Mouse (Mus musculus) embryo, embryonic 10 days (tissue): Measurements from ENCODE around the gene Slc46a2.
A peak's percentile ranks its signal among the peaks of the same experiment; 100 is the strongest.

ENCODE experiments used
- DNase-seq: peaks from one replicate; pipeline ENCODE4 v3.0.0-alpha.2; 2015; ENCODE audit warnings: low spot score

Slc46a2 gene

GRCm38 (mm10) chr4:59914608-59915403 lies at the start of gene Slc46a2:
Gene Slc46a2, minus strand, starts transcription at chr4:59915056.
- no peak for DNase-seq

DNA sequence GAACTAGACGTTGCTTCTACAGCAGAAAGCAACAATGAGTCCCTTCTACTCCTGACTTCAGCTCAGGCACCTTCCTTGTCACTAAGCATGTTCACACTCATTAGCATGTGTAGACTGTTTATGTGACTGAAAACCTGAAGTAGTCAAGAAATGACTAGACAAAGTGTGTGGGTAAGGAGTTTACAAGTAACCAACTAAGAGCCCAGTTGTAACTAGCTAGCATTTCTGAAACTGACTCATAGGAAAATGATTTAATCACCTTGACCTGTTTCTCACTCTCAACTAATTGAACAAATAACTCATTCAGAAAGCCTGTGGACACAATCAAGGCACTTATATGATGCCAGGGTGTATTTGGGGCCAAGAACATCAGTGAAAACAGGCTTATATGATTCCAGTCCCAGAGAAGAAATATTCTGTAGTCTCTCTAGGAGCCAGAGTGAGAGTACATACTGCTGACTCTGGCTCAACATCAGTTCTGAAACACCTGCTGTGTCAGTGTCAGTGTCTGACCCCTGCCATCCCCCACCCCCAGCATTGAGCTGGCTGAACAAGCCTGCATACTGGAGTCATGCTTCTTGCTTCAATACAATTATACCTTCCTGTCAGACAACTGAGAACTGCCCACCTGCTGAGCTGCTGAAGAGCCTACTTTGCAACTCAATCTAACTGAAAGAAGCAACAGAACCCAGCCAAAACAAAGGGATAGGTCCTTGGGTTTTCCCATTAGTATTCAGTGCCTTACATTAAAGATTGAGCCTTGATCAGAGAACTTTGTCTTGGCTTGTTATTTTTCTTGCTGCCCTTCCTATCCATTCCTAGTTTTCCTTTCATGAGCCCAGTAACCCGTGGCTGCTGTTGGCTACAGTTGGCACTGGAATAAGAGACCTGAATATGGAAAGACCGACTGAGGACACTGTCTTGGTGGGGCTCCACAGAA lies 48.8 kb upstream of the Slc46a2 start, which contains the start of gene Mup6:
TSS of gene Mup6 (plus strand) at position 890 of the 940 bp plus-strand sequence.
- no peak for DNase-seq

DNA sequence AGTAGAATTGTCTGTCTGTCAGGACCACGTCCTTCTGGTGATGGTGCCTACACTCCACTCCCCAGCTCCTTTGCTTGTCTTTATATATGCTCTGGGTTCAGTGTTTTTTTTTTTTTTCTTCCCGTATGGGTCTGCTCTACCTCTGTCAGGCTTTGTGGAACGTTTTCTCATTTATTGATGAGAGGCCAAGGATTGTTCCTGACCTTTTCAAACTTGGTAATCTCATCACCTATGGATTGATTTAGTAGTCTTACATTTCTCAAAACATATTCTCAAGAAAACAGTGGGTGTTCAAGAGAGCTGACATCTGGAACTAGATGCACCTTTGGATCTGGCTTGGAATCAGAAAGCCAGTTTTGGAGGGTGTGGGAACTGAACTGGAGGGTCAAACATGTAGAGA lies 45.8 kb upstream of the Slc46a2 start, which contains the start of gene Mup4:
TSS of gene Mup4 (minus strand) at position 101 of the 400 bp plus-strand sequence.
- no peak for DNase-seq

DNA sequence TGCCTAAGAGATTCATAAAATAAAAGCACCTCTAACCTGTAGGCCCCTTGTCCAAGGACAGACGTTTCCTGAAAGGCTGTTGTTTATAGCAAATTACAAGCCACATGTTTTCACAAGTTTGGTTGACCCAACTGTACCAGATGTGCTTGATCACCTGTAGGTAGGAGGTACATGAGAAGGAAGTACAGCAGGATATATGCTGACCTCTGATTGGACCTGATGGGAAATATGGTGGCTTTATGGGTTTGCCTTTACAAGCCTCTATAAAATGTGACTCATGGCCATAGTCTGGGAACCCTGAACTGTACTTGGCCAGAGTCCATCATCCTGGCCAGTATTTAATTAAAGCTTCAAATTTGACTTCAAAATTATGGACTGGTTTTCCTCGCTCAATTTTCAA lies 22.7 kb upstream of the Slc46a2 start:
- no peak for DNase-seq

- DNase-seq: peak; percentile 51
Observed at GRCm38 (mm10) chr4:59932505-59933281, 17.8 kb upstream of the Slc46a2 start.

- peak; percentile 82 for DNase-seq
Observed at GRCm38 (mm10) chr4:59928347-59928746, 13.5 kb upstream of the Slc46a2 start.

DNA sequence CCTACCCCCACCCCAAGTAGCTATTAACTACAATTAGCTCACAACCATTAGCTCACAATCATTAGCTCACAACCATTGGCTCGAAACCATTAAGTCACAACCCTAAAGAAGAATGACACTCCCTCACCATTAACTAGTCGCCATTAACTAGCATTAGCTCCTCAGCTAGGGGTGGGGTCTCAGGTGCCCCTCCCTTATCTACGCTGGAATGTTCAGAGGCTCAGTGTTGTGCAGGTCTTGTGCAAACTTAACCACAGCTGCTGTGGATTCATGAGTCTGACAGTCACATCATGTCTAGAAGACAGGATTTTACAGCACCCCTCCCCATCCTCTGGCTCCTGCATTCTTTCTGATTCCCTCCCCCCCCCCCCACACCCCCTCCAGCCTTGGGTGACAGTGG lies 12.8 kb upstream of the Slc46a2 start:
- no peak for DNase-seq

- DNase-seq: no peak
Observed at GRCm38 (mm10) chr4:59925082-59925481, 10.2 kb upstream of the Slc46a2 start.

DNA sequence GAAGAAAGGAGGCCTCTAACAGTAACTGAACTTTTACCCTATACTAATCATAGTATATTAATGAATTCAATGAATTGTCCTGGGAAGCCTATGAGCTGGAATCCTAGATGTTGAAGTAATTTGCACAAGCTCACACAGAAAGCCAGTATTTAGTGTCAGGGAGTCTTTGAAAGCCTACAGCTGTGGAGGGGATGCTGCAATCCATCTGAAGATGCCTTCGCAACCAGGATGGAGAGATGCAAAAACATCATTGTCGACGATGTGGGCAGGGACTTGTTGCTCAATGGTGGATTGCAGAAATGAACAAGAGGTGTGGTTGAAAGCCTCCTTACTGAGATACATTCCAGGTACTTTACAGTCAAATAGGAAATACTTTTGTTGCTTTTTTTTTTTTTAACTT lies 3.1 kb upstream of the Slc46a2 start:
- no peak for DNase-seq

DNA sequence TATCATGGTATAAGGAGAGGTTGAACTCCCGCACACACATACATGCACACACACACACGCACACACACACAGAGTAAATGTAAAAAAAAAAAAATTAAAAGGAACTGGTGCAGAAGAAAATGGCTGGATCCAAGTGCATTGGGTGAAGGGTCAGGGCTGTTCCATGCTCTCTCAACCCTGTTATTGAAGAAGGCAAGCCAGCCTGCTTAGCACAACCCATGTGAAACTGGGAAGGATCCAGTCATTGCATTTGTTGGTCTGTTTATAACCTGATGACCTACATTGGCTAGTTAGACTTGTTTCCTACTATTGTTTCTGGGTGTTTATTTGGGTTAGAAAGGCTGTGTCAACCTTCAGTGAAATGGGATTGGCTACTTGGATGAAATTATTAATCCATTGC lies 6.1 kb downstream of the Slc46a2 start:
- DNase-seq: no peak

GRCm38 (mm10) chr4:59907657-59908230 lies 7.1 kb downstream of the Slc46a2 start:
- DNase-seq: no peak

- DNase-seq: no peak
Observed at GRCm38 (mm10) chr4:59907092-59907491, 7.8 kb downstream of the Slc46a2 start.

GRCm38 (mm10) chr4:59902547-59902946 lies 12.3 kb downstream of the Slc46a2 start:
- peak; percentile 25 for DNase-seq

- no peak for DNase-seq
Observed at GRCm38 (mm10) chr4:59901810-59902209, 13.0 kb downstream of the Slc46a2 start.

GRCm38 (mm10) chr4:59898521-59898919 lies 16.3 kb downstream of the Slc46a2 start:
- no peak for DNase-seq

GRCm38 (mm10) chr4:59897814-59898520 lies 16.9 kb downstream of the Slc46a2 start:
- DNase-seq: no peak

DNA sequence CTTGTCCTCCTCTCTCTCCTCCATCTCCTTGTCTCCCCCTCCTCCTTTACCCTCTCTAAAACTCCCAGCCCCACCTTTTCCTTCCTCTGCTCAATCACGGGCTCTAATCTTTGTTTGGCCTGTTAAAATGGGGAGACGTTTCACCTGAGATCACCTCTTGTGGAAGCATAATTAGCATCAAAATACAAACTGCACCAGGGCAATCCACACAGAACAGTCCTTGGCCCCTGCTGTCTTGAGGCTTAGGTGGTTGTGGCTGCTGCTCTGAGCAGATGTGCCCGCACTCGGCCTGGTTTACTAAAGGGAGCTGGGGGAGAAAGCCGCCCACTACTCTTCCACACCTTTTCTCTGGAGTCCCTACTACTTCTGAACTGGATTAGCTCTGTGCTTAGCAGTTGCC lies 18.9 kb downstream of the Slc46a2 start:
- no peak for DNase-seq

DNA sequence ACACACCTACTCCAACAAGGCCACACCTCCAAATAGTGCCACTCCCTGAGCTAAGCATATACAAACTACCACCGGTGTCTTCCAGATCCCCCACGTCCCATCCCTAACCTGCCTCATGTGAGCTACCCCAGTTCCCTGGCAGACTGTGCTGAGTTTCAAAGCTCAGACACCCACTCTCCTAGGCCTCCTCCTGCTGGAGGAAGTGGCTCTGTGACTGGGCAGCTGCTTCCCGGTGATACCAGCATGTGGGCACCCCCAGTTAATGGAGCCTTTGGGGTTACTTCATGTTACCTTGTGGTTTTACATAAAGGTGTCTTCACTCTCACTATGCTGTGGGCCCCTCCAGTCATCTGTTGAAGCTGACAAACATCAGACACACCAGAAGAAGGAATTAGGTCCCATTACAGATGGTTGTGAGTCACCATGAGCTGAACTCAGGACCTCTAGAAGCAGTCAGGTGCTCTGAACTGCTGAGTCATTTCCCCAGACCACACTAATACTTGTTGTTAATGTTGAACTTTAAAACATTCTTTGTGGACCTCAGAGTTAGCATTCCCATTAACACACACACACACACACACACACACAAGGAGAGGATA lies 19.8 kb downstream of the Slc46a2 start:
- DNase-seq: no peak

GRCm38 (mm10) chr4:59894415-59894814 lies 20.4 kb downstream of the Slc46a2 start:
- no peak for DNase-seq

- DNase-seq: no peak
Observed at GRCm38 (mm10) chr4:59892731-59893130, 22.1 kb downstream of the Slc46a2 start.
